Mouse (Mus musculus) hindbrain, embryonic 11.5 days (tissue): ENCODE measurements around the gene Deaf1. TPM values are rescaled to one million over a fixed set of nuclear protein-coding genes. Genes with fewer than 3 reads are reported as not detected.

Experiments used
- polyA plus RNA-seq: library from polyadenylated mRNA; unstranded; fragments of >200 nt; fragmentation: Nextera tagmentation; extraction: Ambion mirVana; gene quantifications from 2 replicates; pipeline ENCODE4 v1.2.1, GENCODE M21; 2014

The Deaf1 gene
- polyA plus RNA-seq, 1 experiment from 2014 or later = 75.9 TPM

Other genes starting within 250 kb of the Deaf1 start
- 2.0 and 2.6 TPM in 2 replicates for gene Pkp3, start 249.5 kb downstream of the Deaf1 start, polyA plus RNA-seq
- gene Sigirr, start 227.1 kb downstream of the Deaf1 start, polyA plus RNA-seq = 1.0 and 2.1 TPM in 2 replicates
- 0.48 and 0.70 TPM in 2 replicates for gene Ano9, start 209.9 kb downstream of the Deaf1 start, polyA plus RNA-seq
- 65.2 and 73.5 TPM in 2 replicates for gene Ptdss2, start 205.3 kb downstream of the Deaf1 start, polyA plus RNA-seq
- gene Rnh1, start 154.8 kb downstream of the Deaf1 start, polyA plus RNA-seq = 59.6 and 64.4 TPM in 2 replicates
- 98.0 and 99.6 TPM in 2 replicates for gene Hras, start 133.7 kb downstream of the Deaf1 start, polyA plus RNA-seq
- 6.2 and 7.8 TPM in 2 replicates for gene Lrrc56, start 133.5 kb downstream of the Deaf1 start, polyA plus RNA-seq
- 2.3 and 3.3 TPM in 2 replicates for gene Lmntd2, start 113.6 kb downstream of the Deaf1 start, polyA plus RNA-seq
- gene Rassf7, start 111.8 kb downstream of the Deaf1 start, polyA plus RNA-seq = 36.4 and 37.8 TPM in 2 replicates
- 67.1 and 78.6 TPM in 2 replicates for gene Phrf1, start 98.9 kb downstream of the Deaf1 start, polyA plus RNA-seq
- 0.77 and 1.1 TPM in 2 replicates for gene Irf7, start 61.2 kb downstream of the Deaf1 start, polyA plus RNA-seq
- not detected in 2 replicates for gene Cdhr5, start 50.9 kb downstream of the Deaf1 start, polyA plus RNA-seq
- 4.8 and 5.1 TPM in 2 replicates for gene Sct, start 48.6 kb downstream of the Deaf1 start, polyA plus RNA-seq
- gene Drd4, start 35.7 kb downstream of the Deaf1 start, polyA plus RNA-seq = 0.25 and 0.33 TPM in 2 replicates
- gene Tmem80, start within 50 bp of the Deaf1 start, polyA plus RNA-seq = 29.7 and 31.9 TPM in 2 replicates
- 2.1 and 2.6 TPM in 2 replicates for gene Eps8l2, start 11.2 kb upstream of the Deaf1 start, polyA plus RNA-seq
- 389 and 395 TPM in 2 replicates for gene Taldo1, start 64.5 kb upstream of the Deaf1 start, polyA plus RNA-seq
- 43.3 and 48.1 TPM in 2 replicates for gene Gatd1, start 86.4 kb upstream of the Deaf1 start, polyA plus RNA-seq
- 6.8 and 7.2 TPM in 2 replicates for gene Cend1, start 101.8 kb upstream of the Deaf1 start, polyA plus RNA-seq
- gene Slc25a22, start 110.2 kb upstream of the Deaf1 start, polyA plus RNA-seq = 33.9 and 36.6 TPM in 2 replicates
- gene Pidd1, start 116.3 kb upstream of the Deaf1 start, polyA plus RNA-seq = 8.3 and 8.6 TPM in 2 replicates
- gene Rplp2, start 119.7 kb upstream of the Deaf1 start, polyA plus RNA-seq = 870 and 939 TPM in 2 replicates
- gene Pnpla2, start 127.5 kb upstream of the Deaf1 start, polyA plus RNA-seq = 13.7 and 14.2 TPM in 2 replicates
- 4.4 and 4.5 TPM in 2 replicates for gene Cracr2b, start 133.4 kb upstream of the Deaf1 start, polyA plus RNA-seq
- 40.1 and 57.9 TPM in 2 replicates for gene Cd151, start 139.7 kb upstream of the Deaf1 start, polyA plus RNA-seq
- 71.5 and 74.0 TPM in 2 replicates for gene Polr2l, start 147.4 kb upstream of the Deaf1 start, polyA plus RNA-seq
- 29.6 and 31.4 TPM in 2 replicates for gene Tspan4, start 147.6 kb upstream of the Deaf1 start, polyA plus RNA-seq
- 24.1 and 28.8 TPM in 2 replicates for gene Chid1, start 212.2 kb upstream of the Deaf1 start, polyA plus RNA-seq
- 67.1 and 77.4 TPM in 2 replicates for gene Ap2a2, start 234.5 kb upstream of the Deaf1 start, polyA plus RNA-seq